Mouse (Mus musculus) C2C12 (cell line): ENCODE data around the gene Fignl1.

Source experiments
- CTCF ChIP-seq: IDR thresholded peaks from one replicate; pipeline ENCODE4 v1.5.1; 2011; ENCODE audit not compliant: control insufficient read depth, insufficient read depth, insufficient read length
- MAX ChIP-seq: IDR thresholded peaks from one replicate; pipeline ENCODE4 v1.6.1; 2011; ENCODE audit warnings: mild to moderate bottlenecking, control low read depth
- USF1 ChIP-seq: IDR thresholded peaks from one replicate; pipeline ENCODE4 v1.6.1; 2011; ENCODE audit warnings: low read depth, mild to moderate bottlenecking, control low read depth, moderate library complexity

- TF ChIP-seq CTCF: no peak
- no peak for TF ChIP-seq MAX
- TF ChIP-seq USF1: no peak
These were observed 43.3 kb downstream of the Fignl1 start for GRCm38 (mm10) chr11:11765414-11765813.
